Mouse (Mus musculus): ENCODE data around the gene Htr1f. TPM values are rescaled to one million over a fixed set of nuclear protein-coding genes. Genes with fewer than 3 reads are reported as not detected.

Htr1f gene
- polyA plus RNA-seq, 1 experiment from 2014 or later = 0.24 TPM

DNA sequence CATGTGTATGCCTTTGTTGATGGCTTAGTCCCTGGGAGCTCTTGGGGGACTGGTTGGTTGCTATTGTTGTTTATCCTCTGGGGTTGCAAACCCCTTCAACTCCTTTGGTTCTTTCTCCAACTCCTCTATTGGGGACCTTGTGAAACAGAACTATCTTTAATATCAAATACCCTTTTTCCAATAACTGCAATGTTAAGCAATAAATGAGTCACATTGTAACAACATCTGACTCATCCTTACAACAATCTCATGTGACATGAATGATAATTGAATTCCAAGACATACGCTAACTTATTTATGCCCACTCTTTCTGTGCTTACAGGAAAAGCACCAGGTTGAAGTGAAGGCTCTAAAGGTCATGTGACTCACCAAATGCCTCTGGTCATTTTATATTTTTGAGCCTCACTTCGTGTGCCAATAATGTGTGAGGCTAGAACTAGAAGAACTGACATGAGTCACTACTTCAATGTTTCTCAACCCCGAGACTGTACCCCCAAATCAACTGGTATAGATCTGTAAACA lies 116.3 kb downstream of the Htr1f start:
- Histone ChIP-seq H3K4me3 (replicated peaks; ENCODE audit: low read depth, low read length) (no peak overlapping the region), H3K9me3 (ENCODE audit: control insufficient read depth, low read length) (no peaks in the 10 kb centered on the region), H3K27me3 (ENCODE audit: control insufficient read depth, insufficient read depth, low read length) (no peaks in the 10 kb centered on the region), H3K36me3 (ENCODE audit: control insufficient read depth, insufficient read depth, low read length) (no peaks in the 10 kb centered on the region), H3K9ac (replicated peaks; ENCODE audit: low read length) (no peak overlapping the region), H3K27ac (replicated peaks; ENCODE audit: low read depth, low read length) (no peak overlapping the region), H3K4me1 (ENCODE audit: control insufficient read depth, insufficient read depth, low read length) (no peaks in the 10 kb centered on the region), H3K4me2 (ENCODE audit: low read length) (no peak overlapping the region)
- DNase-seq (no peak), ATAC-seq (ENCODE audit: low FRiP score, low TSS enrichment) (no peak)
- 86% methylated on average over 3 of the region's 3 CpGs for WGBS

DNA sequence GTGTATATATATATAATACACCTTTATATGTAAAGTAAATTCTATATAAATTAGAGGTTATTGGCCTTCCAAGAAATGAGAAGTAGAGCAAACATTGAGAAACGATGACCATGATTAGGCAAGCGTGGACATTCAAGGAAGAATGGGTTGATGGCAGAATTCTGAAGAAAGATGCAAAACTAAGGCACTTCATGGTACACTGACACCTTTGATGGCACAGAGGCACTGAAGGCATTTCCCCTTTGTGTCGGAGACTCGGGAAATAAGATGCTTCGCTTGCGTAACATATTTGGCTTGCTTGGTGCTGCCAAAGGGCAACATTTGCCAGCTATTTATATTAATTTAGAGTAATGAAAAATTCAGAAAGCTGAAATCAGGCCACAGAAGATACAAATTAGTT lies 118.1 kb downstream of the Htr1f start:
- no peak for DNase-seq
- WGBS = 88% methylated on average over 6 of the region's 6 CpGs
- ATAC-seq (ENCODE audit: low FRiP score, low TSS enrichment) = no peak

DNA sequence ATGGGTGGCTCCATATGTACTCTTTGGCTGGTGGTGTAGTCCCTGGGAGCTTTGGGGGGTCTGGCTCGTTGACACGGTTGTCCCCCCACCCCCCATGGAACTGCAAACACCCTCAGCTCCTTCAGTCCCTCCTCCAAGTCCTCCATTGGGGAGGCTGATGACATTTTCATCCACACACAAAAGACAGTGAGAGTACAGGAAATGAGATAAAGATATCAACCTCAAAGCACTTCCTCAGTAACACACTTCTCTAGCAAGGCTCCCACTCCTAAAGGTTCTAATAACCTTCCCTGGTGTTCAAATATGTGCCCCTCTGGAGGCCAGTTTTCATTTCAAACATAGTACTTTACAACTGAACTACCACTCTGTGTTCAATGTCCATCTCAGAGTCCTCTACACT lies 118.6 kb downstream of the Htr1f start:
- H3K27ac ChIP-seq (replicated peaks; ENCODE audit: low read depth, low read length) = no peak overlapping the region
- no peak for ATAC-seq (ENCODE audit: low FRiP score, low TSS enrichment)
- H3K9ac ChIP-seq (replicated peaks; ENCODE audit: low read length) = no peak overlapping the region
- H3K4me1 ChIP-seq (ENCODE audit: control insufficient read depth, insufficient read depth, low read length) = no peaks in the 10 kb centered on the region
- H3K4me2 ChIP-seq (ENCODE audit: low read length) = no peak overlapping the region
- 60% methylated on average over 2 of the region's 2 CpGs for WGBS
- no peak for DNase-seq
- H3K36me3 ChIP-seq (ENCODE audit: control insufficient read depth, insufficient read depth, low read length) = no peaks in the 10 kb centered on the region
- H3K9me3 ChIP-seq (ENCODE audit: control insufficient read depth, low read length) = no peaks in the 10 kb centered on the region
- H3K4me3 ChIP-seq (replicated peaks; ENCODE audit: low read depth, low read length) = no peak overlapping the region
- H3K27me3 ChIP-seq (ENCODE audit: control insufficient read depth, insufficient read depth, low read length) = no peaks in the 10 kb centered on the region

More for the DNA sequence above, 118.1 kb downstream of the Htr1f start:
- Histone ChIP-seq H3K9me3 (ENCODE audit: control insufficient read depth, low read length) (no peaks in the 10 kb centered on the region), H3K27ac (replicated peaks; ENCODE audit: low read depth, low read length) (no peak overlapping the region), H3K4me1 (ENCODE audit: control insufficient read depth, insufficient read depth, low read length) (no peaks in the 10 kb centered on the region), H3K4me2 (ENCODE audit: low read length) (no peak overlapping the region), H3K4me3 (replicated peaks; ENCODE audit: low read depth, low read length) (no peak overlapping the region), H3K27me3 (ENCODE audit: control insufficient read depth, insufficient read depth, low read length) (no peaks in the 10 kb centered on the region), H3K36me3 (ENCODE audit: control insufficient read depth, insufficient read depth, low read length) (no peaks in the 10 kb centered on the region), H3K9ac (replicated peaks; ENCODE audit: low read length) (no peak overlapping the region)

DNA sequence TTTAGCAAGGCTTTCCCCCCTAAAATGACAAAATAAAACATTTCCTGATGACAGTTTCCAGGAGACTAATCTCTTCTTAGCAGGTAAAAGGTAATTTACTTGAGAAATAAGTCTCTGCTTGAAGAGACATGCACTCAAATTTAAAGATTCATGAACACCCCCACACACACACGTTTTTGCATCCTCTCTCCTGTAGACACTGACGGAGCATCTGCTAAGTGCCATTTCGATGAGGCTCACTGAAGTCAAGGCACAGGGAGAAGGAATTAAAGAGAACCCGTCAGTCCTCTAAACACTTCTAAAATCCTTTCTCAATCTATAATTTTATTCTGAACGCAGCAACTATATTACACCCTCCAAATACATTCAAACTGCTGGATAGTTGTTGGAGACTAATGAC lies 131.0 kb downstream of the Htr1f start:
- Histone ChIP-seq H3K9ac (replicated peaks; ENCODE audit: low read length) (no peak overlapping the region), H3K4me1 (ENCODE audit: control insufficient read depth, insufficient read depth, low read length) (no peaks in the 10 kb centered on the region), H3K4me2 (ENCODE audit: low read length) (no peak overlapping the region), H3K36me3 (ENCODE audit: control insufficient read depth, insufficient read depth, low read length) (no peaks in the 10 kb centered on the region), H3K27ac (replicated peaks; ENCODE audit: low read depth, low read length) (no peak overlapping the region), H3K9me3 (ENCODE audit: control insufficient read depth, low read length) (no peaks in the 10 kb centered on the region), H3K27me3 (ENCODE audit: control insufficient read depth, insufficient read depth, low read length) (no peaks in the 10 kb centered on the region), H3K4me3 (replicated peaks; ENCODE audit: low read depth, low read length) (no peak overlapping the region)
- ATAC-seq (ENCODE audit: low FRiP score, low TSS enrichment) = no peak
- whole genome bisulfite sequencing = 89% methylated on average over 5 of the region's 5 CpGs
- no peak for DNase-seq

DNA sequence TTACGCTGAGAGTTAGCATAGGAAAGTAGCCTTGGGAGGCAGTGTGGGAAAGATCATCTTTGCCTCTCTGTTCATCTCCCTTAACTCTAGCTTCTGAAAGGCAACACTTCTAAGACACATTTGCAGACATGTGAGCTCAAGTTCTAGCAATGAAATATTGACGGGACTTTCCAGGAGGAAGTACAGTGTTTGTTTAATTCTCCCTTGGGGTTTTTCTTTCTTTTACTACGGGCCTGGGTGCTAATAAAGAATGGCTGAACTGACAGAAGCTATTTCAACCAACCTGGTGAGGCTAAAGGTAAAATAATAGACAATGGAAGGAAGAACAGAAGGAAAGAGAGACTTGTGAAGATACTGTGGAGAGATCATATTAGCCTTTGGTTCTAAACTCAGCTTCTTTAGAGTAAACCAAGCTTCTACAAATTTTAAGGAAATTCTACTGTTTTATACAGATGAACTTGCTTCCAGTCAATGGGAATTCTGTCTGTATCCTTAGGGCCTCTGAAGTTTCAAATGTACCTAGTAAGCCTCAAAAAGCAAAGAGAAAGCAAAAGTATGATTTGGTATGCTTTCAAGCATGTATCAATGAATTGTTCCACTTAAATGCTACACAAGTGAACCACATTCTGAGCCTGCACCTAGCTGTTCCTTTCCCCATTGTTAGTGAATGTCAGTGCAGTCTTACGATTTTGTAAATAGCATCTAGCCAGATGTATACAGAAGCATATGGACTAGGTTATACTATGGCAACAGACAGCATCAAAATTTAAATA lies 131.9 kb downstream of the Htr1f start:
- Histone ChIP-seq H3K27ac (replicated peaks; ENCODE audit: low read depth, low read length) (no peak overlapping the region), H3K9me3 (ENCODE audit: control insufficient read depth, low read length) (no peaks in the 10 kb centered on the region), H3K4me1 (ENCODE audit: control insufficient read depth, insufficient read depth, low read length) (no peaks in the 10 kb centered on the region), H3K9ac (replicated peaks; ENCODE audit: low read length) (no peak overlapping the region), H3K4me3 (replicated peaks; ENCODE audit: low read depth, low read length) (no peak overlapping the region), H3K4me2 (ENCODE audit: low read length) (no peak overlapping the region), H3K27me3 (ENCODE audit: control insufficient read depth, insufficient read depth, low read length) (no peaks in the 10 kb centered on the region), H3K36me3 (ENCODE audit: control insufficient read depth, insufficient read depth, low read length) (no peaks in the 10 kb centered on the region)
- no peak for DNase-seq
- WGBS = 85% methylated on average over 4 of the region's 4 CpGs
- ATAC-seq (ENCODE audit: low FRiP score, low TSS enrichment) = no peak

DNA sequence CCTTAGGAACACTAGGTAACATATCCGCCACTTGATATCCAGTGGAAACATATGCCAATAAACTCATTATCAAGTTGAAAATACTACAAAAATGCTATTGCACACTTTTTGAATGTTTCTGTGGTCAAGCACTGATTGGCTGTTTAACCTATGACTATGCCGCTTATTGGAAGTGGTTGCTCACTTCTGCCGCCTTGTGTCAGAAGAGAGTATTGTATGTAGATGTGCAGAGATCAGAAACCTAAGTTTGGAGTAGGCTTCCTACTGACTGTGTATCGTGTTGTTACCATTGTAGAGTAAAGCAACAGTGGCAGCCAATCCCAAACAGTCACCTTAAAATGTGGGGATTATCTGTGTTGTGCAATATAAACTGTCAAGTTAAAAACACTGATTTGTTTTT lies 144.0 kb downstream of the Htr1f start:
- 97% methylated on average over 4 of the region's 4 CpGs for WGBS
- Histone ChIP-seq H3K27me3 (ENCODE audit: control insufficient read depth, insufficient read depth, low read length) (no peaks in the 10 kb centered on the region), H3K9me3 (ENCODE audit: control insufficient read depth, low read length) (no peaks in the 10 kb centered on the region), H3K9ac (replicated peaks; ENCODE audit: low read length) (no peak overlapping the region), H3K27ac (replicated peaks; ENCODE audit: low read depth, low read length) (no peak overlapping the region), H3K4me1 (ENCODE audit: control insufficient read depth, insufficient read depth, low read length) (no peaks in the 10 kb centered on the region), H3K36me3 (ENCODE audit: control insufficient read depth, insufficient read depth, low read length) (no peaks in the 10 kb centered on the region), H3K4me3 (replicated peaks; ENCODE audit: low read depth, low read length) (no peak overlapping the region), H3K4me2 (ENCODE audit: low read length) (no peak overlapping the region)
- DNase-seq (no peak), ATAC-seq (ENCODE audit: low FRiP score, low TSS enrichment) (no peak)

DNA sequence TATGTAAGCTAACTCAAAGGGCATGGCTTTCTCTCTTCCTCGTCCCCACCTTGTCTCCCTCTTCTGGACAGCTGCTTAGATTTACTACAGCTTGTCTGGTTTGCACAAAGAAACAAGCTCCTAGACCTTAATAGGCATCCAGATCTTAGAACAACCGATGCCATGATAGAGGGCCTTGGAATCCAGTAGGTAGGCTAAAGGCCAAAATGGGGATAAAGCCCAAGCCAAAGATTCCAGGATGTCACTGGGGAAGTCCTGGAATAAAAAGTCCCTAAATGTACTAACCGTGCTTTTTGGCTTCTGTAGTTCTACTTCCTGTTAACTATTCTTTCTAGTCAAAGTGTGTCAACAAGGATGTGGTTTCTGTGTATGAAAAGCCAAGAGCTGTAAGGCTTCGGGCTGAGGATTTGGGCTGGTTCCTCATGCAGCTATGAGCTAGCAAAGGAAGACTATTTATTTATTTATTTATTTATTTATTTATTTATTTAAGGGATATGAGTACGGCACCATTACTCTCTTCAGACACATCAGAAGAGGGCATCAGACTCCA lies 163.9 kb downstream of the Htr1f start:
- Histone ChIP-seq H3K27me3 (ENCODE audit: control insufficient read depth, insufficient read depth, low read length) (no peaks in the 10 kb centered on the region), H3K4me1 (ENCODE audit: control insufficient read depth, insufficient read depth, low read length) (no peaks in the 10 kb centered on the region), H3K4me2 (ENCODE audit: low read length) (no peak overlapping the region), H3K9me3 (ENCODE audit: control insufficient read depth, low read length) (no peaks in the 10 kb centered on the region), H3K4me3 (replicated peaks; ENCODE audit: low read depth, low read length) (no peak overlapping the region), H3K9ac (replicated peaks; ENCODE audit: low read length) (no peak overlapping the region), H3K36me3 (ENCODE audit: control insufficient read depth, insufficient read depth, low read length) (no peaks in the 10 kb centered on the region), H3K27ac (replicated peaks; ENCODE audit: low read depth, low read length) (no peak overlapping the region)
- no peak for ATAC-seq (ENCODE audit: low FRiP score, low TSS enrichment)
- DNase-seq = no peak
- 90% methylated on average over 5 of the region's 5 CpGs for WGBS

DNA sequence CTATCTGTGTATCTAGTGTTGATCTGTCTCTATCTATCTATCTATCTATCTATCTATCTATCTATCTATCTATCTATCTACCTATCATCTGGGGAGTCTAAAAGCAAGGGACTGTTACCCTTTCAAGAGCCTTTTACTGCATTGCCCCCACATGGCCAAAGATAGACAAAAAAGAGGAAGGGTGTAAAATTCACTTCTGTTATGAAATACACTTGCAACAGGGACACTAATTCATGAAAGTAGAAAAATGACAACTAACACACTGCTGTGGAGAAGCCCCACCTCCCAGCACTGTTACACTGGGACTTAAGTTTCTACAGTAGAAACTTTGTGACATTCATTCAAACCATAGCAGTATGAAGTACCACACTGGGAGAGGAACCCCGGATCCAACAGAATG lies 170.9 kb downstream of the Htr1f start:
- H3K27ac ChIP-seq (replicated peaks; ENCODE audit: low read depth, low read length) = no peak overlapping the region
- ATAC-seq (ENCODE audit: low FRiP score, low TSS enrichment) (no peak), DNase-seq (no peak)
- no peak overlapping the region for H3K4me3 ChIP-seq (replicated peaks; ENCODE audit: low read depth, low read length)
- no peak overlapping the region for H3K9ac ChIP-seq (replicated peaks; ENCODE audit: low read length)
- 96% methylated on average over 1 of the region's 1 CpGs for WGBS
- H3K36me3 ChIP-seq (ENCODE audit: control insufficient read depth, insufficient read depth, low read length) = no peaks in the 10 kb centered on the region
- no peaks in the 10 kb centered on the region for H3K4me1 ChIP-seq (ENCODE audit: control insufficient read depth, insufficient read depth, low read length)
- no peaks in the 10 kb centered on the region for H3K27me3 ChIP-seq (ENCODE audit: control insufficient read depth, insufficient read depth, low read length)
- H3K9me3 ChIP-seq (ENCODE audit: control insufficient read depth, low read length) = no peaks in the 10 kb centered on the region
- H3K4me2 ChIP-seq (ENCODE audit: low read length) = no peak overlapping the region

DNA sequence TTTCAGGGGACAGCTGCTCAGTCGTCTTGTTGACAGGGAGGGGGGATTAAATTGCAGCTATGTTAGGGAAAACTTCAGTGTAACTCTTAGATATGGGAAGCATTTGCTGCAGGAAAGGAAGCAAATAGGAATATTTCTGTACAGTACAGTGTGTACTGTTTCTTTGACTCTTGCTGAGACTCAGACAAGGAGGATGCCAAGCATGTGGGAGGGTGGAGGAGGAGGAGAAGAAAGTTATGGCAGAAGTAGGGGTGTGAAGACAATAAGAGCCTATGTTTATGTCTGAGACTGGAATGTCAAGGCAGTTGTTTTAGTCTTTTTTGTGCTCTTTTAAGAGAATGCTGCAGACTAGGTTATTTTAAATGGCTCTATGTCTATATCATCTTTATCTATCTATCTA lies 171.6 kb downstream of the Htr1f start:
- ATAC-seq (ENCODE audit: low FRiP score, low TSS enrichment) = no peak
- 78% methylated on average over 1 of the region's 1 CpGs for WGBS

More for the DNA sequence above, 171.6 kb downstream of the Htr1f start:
- H3K4me2 ChIP-seq (ENCODE audit: low read length) = no peak overlapping the region
- no peak overlapping the region for H3K27ac ChIP-seq (replicated peaks; ENCODE audit: low read depth, low read length)
- no peaks in the 10 kb centered on the region for H3K27me3 ChIP-seq (ENCODE audit: control insufficient read depth, insufficient read depth, low read length)
- H3K4me3 ChIP-seq (replicated peaks; ENCODE audit: low read depth, low read length) = no peak overlapping the region
- no peaks in the 10 kb centered on the region for H3K9me3 ChIP-seq (ENCODE audit: control insufficient read depth, low read length)
- no peaks in the 10 kb centered on the region for H3K4me1 ChIP-seq (ENCODE audit: control insufficient read depth, insufficient read depth, low read length)
- H3K9ac ChIP-seq (replicated peaks; ENCODE audit: low read length) = no peak overlapping the region
- DNase-seq = no peak
- no peaks in the 10 kb centered on the region for H3K36me3 ChIP-seq (ENCODE audit: control insufficient read depth, insufficient read depth, low read length)
